ENCODE assay signal across 11 mouse cellular contexts in genomic region chr5:140858335-140858734, GRCm38 (mm10). TPM values are rescaled to one million over a fixed set of nuclear protein-coding genes. Genes with fewer than 3 reads are reported as not detected.
DNase-seq lines count a peak whose midpoint lies in the region; ATAC-seq and TF ChIP-seq lines count a peak whose summit lies in the region.
"Had no signal": no experiment of that assay in that cellular context is flagged by ENCODE, and none has a peak within 500 bp of the region (broad histone marks: within the 10 kb centered on the region; RNA-seq: fewer than 3 reads in every experiment).

No protein-coding gene starts in this region.

- no peak overlapping the region for H3K9ac ChIP-seq in ES-Bruce4 (ENCODE audit: low read depth, poor library complexity, severe bottlenecking)
- H3K9ac ChIP-seq: heart, embryonic 13.5 days had no signal

- no peak for DNase-seq in lung, adult 2 months
- DNase-seq in lung, postnatal 10 days, result no peak
- DNase-seq in thymus, postnatal 0 days (ENCODE audit: low spot score), result peak; percentile 78
- DNase-seq in left cerebral cortex, adult 9 months (ENCODE audit: low spot score in 2 of 2), result no peak
- no peak for DNase-seq in midbrain, embryonic 10.5 days (ENCODE audit: low spot score)
- DNase-seq: kidney, adult 11 months had no signal

- TF ChIP-seq EP300 in ES-Bruce4 (IDR thresholded peaks at IDR 0.05; ENCODE audit: insufficient read depth, low read depth, low read length), result no peak

- H3K27ac ChIP-seq in ES-Bruce4 (ENCODE audit: insufficient read depth, low read length), result no peak overlapping the region
- H3K27ac ChIP-seq in midbrain, embryonic 10.5 days (replicated peaks), result no peak overlapping the region
- H3K27ac ChIP-seq: heart, embryonic 13.5 days; macrophage had no signal

- H3K9me3 ChIP-seq in ES-Bruce4 (replicated peaks; ENCODE audit: control insufficient read depth, insufficient read depth, low read length, poor library complexity, severe bottlenecking), result no peaks in the 10 kb centered on the region
- H3K9me3 ChIP-seq in midbrain, embryonic 10.5 days (replicated peaks), result no peaks in the 10 kb centered on the region
- H3K9me3 ChIP-seq: heart, embryonic 13.5 days had no signal

- no peak for TF ChIP-seq POLR2A in lung, adult 2 months (IDR thresholded peaks at IDR 0.05; ENCODE audit: borderline replicate concordance, extremely low read depth, low read depth, low read length)
- TF ChIP-seq POLR2A in ES-Bruce4 (IDR thresholded peaks at IDR 0.05; ENCODE audit: insufficient read depth, low read length), result no peak

- 75% methylated on average over 3 of the region's 3 CpGs for WGBS in lung, adult 2 months
- WGBS in midbrain, embryonic 10.5 days, result 90% methylated on average over 3 of the region's 3 CpGs

- no peaks in the 10 kb centered on the region for H3K4me1 ChIP-seq in lung, adult 2 months (ENCODE audit: control insufficient read depth, insufficient read depth, low read length)
- H3K4me1 ChIP-seq in ES-Bruce4 (ENCODE audit: control insufficient read depth, insufficient read depth, low read length), result no peaks in the 10 kb centered on the region
- peaks cover 18% of the 10 kb centered on the region for H3K4me1 ChIP-seq in midbrain, embryonic 10.5 days
- H3K4me1 ChIP-seq: heart, embryonic 13.5 days had no signal

- peak; percentile 29; the same call in 1 of the 2 replicates for TF ChIP-seq CTCF in lung, adult 2 months (IDR thresholded peaks at IDR 0.05; ENCODE audit: insufficient read depth, low read length)
- TF ChIP-seq CTCF in ES-Bruce4 (IDR thresholded peaks at IDR 0.05; ENCODE audit: low read depth, low read length), result peak; percentile 17

- H3K36me3 ChIP-seq in ES-Bruce4 (ENCODE audit: control insufficient read depth, insufficient read depth, low read length, poor library complexity, severe bottlenecking), result no peaks in the 10 kb centered on the region
- H3K36me3 ChIP-seq in midbrain, embryonic 10.5 days, result no peaks in the 10 kb centered on the region
- H3K36me3 ChIP-seq: heart, embryonic 13.5 days had no signal

- H3K27me3 ChIP-seq in ES-Bruce4 (ENCODE audit: control insufficient read depth, insufficient read depth, low read length, poor library complexity, severe bottlenecking), result no peaks in the 10 kb centered on the region
- H3K27me3 ChIP-seq in midbrain, embryonic 10.5 days (ENCODE audit: low read depth, poor library complexity, severe bottlenecking), result no peaks in the 10 kb centered on the region

- peak; percentile 91 for ATAC-seq in granulocyte monocyte progenitor cell, adult 5-6 weeks (replicated peaks; ENCODE audit: poor library complexity, severe bottlenecking)
- ATAC-seq: forebrain, embryonic 14.5 days had no signal

- no peak overlapping the region for H3K4me3 ChIP-seq in lung, adult 2 months (replicated peaks; ENCODE audit: extremely low read depth, low read depth, low read length)
- no peak overlapping the region for H3K4me3 ChIP-seq in ES-Bruce4 (ENCODE audit: low read depth, low read length)
- no peak overlapping the region for H3K4me3 ChIP-seq in midbrain, embryonic 10.5 days
- H3K4me3 ChIP-seq: heart, embryonic 13.5 days had no signal

RNA-seq across cellular contexts. Expression of gene Gna12, which starts 28.1 kb away (rescaled TPM):
- polyA plus RNA-seq in lung, adult 2 months (2012; rRNA removed), result 112 and 120 TPM in 2 replicates
- polyA plus RNA-seq in ES-Bruce4 (2011; ENCODE audit: insufficient read depth, insufficient read length, low read depth, missing spikeins), result 29.9 and 34.1 TPM in 2 replicates
- 42.3 and 44.7 TPM in 2 replicates for total RNA-seq in granulocyte monocyte progenitor cell, adult 5-6 weeks (2014; fragmentation: Nextera tagmentation)
- 34.9 and 35.3 TPM in 2 replicates for total RNA-seq in granulocyte monocyte progenitor cell, adult 5-6 weeks (2017)
- 13.1 and 16.3 TPM in 2 replicates for polyA plus RNA-seq in thymus, postnatal 0 days (2015; fragmentation: Nextera tagmentation; extraction: Ambion mirVana)
- 7.7 and 8.0 TPM in 2 replicates for polyA plus RNA-seq in midbrain, embryonic 10.5 days (2016; fragmentation: Nextera tagmentation; extraction: Ambion mirVana)
